Mouse (Mus musculus) CH12.LX (cell line): ENCODE results near the gene Pde1c. TPM values are rescaled to one million over a fixed set of nuclear protein-coding genes. Genes with fewer than 3 reads are reported as not detected.

Experiments used
- DNase-seq: peaks from one replicate; pipeline ENCODE4 v3.0.0-alpha.2; 2013; ENCODE audit errors: extremely low read depth
- H3K27ac ChIP-seq: 2 replicates; pipeline ENCODE4 v1.5.1; 2012; ENCODE audit warnings: low read depth, mild to moderate bottlenecking, control low read depth, moderate library complexity; ENCODE audit not compliant: insufficient read depth
- H3K27me3 ChIP-seq: replicated peaks from 2 replicates; pipeline ENCODE3; 2012; ENCODE audit warnings: inconsistent platforms
- H3K36me3 ChIP-seq, 2 experiments: replicated peaks in 1 of 2; 2 replicates each; pipeline versions ENCODE3 to v1.6.1; 2012; ENCODE audit warnings: inconsistent platforms in 1 of 2, low read length in 1 of 2, mild to moderate bottlenecking in 1 of 2, mixed read lengths in 1 of 2, moderate library complexity in 1 of 2; ENCODE audit not compliant: control insufficient read depth in 1 of 2, insufficient read depth in 1 of 2
- H3K4me1 ChIP-seq, 2 experiments: 2 replicates each; pipeline ENCODE4 v1.6.1; 2012; ENCODE audit warnings: inconsistent platforms in 1 of 2, moderate library complexity in 1 of 2; ENCODE audit not compliant: insufficient read depth in 2 of 2, control insufficient read depth in 1 of 2
- H3K4me2 ChIP-seq: 2 replicates; pipeline ENCODE4 v1.6.1; 2012; ENCODE audit warnings: low read depth, mild to moderate bottlenecking, control low read depth; ENCODE audit not compliant: poor library complexity, insufficient read depth, severe bottlenecking
- H3K4me3 ChIP-seq, 3 experiments: fragments of 150-350 bp in 1 of 3; sonication (generic) in 1 of 3; replicated peaks in 1 of 3; 2 replicates each; pipeline versions ENCODE3 to v1.5.1; 2011 to 2012; ENCODE audit warnings: low read depth in 2 of 3, low read length in 2 of 3, mild to moderate bottlenecking in 2 of 3, moderate library complexity in 2 of 3, control low read depth in 1 of 3, improper control_type of control experiment in 1 of 3, inconsistent platforms in 1 of 3, mixed read lengths in 1 of 3; ENCODE audit not compliant: poor library complexity in 1 of 3
- H3K79me2 ChIP-seq: replicated peaks from 2 replicates; pipeline ENCODE4 v1.6.1; 2012; ENCODE audit warnings: mild to moderate bottlenecking, moderate library complexity; ENCODE audit not compliant: control insufficient read depth, poor library complexity, insufficient read depth, severe bottlenecking; ENCODE audit errors: extremely low read depth
- H3K9ac ChIP-seq: 2 replicates; pipeline ENCODE4 v1.6.1; 2012; ENCODE audit warnings: low read depth, mild to moderate bottlenecking, control low read depth, moderate library complexity; ENCODE audit not compliant: insufficient read depth
- H3K9me3 ChIP-seq: replicated peaks from 2 replicates; pipeline ENCODE3; 2012; ENCODE audit warnings: low read length, inconsistent platforms, mixed read lengths
- BHLHE40 ChIP-seq: IDR thresholded peaks from 2 replicates; pipeline ENCODE4 v1.6.1; 2011; ENCODE audit warnings: mild to moderate bottlenecking, low read depth, low read length, improper control_type of control experiment
- CHD1 ChIP-seq: IDR thresholded peaks from 2 replicates; pipeline ENCODE4 v1.6.1; 2012; ENCODE audit warnings: low read depth, low read length, improper control_type of control experiment, inconsistent platforms
- CTCF ChIP-seq, 2 experiments: IDR thresholded peaks in 1 of 2; conservative IDR thresholded peaks in 1 of 2; 2 replicates each; pipeline ENCODE4 v1.5.1; 2011 to 2012; ENCODE audit warnings: low read depth in 2 of 2, low read length in 2 of 2, improper control_type of control experiment in 1 of 2, inconsistent platforms in 1 of 2, mild to moderate bottlenecking in 1 of 2, moderate library complexity in 1 of 2
- E2F4 ChIP-seq: IDR thresholded peaks from 2 replicates; pipeline ENCODE4 v1.6.1; 2011; ENCODE audit warnings: low read depth, low read length, improper control_type of control experiment; ENCODE audit not compliant: insufficient replicate concordance
- ELF1 ChIP-seq: IDR thresholded peaks from 2 replicates; pipeline ENCODE4 v1.6.1; 2014; ENCODE audit warnings: low read depth, mild to moderate bottlenecking, inconsistent platforms, low read length, improper control_type of control experiment
- ETS1 ChIP-seq: conservative IDR thresholded peaks from 2 replicates; pipeline ENCODE4 v1.6.1; 2012; ENCODE audit warnings: low read depth, mild to moderate bottlenecking, inconsistent platforms, low read length, improper control_type of control experiment, moderate library complexity
- HCFC1 ChIP-seq: IDR thresholded peaks from 2 replicates; pipeline ENCODE4 v1.6.1; 2012; ENCODE audit warnings: low read depth, mild to moderate bottlenecking, inconsistent platforms, low read length, improper control_type of control experiment
- JUN ChIP-seq: IDR thresholded peaks from 2 replicates; pipeline ENCODE4 v1.6.1; 2011; ENCODE audit warnings: low read depth, mild to moderate bottlenecking, low read length, improper control_type of control experiment, moderate library complexity; ENCODE audit not compliant: insufficient read depth
- KAT2A ChIP-seq: IDR thresholded peaks from 2 replicates; pipeline ENCODE4 v1.6.1; 2012; ENCODE audit warnings: low read length, improper control_type of control experiment, inconsistent platforms; ENCODE audit not compliant: insufficient replicate concordance
- MAFK ChIP-seq: IDR thresholded peaks from 2 replicates; pipeline ENCODE4 v1.6.1; 2011; ENCODE audit warnings: low read length, improper control_type of control experiment; ENCODE audit not compliant: insufficient replicate concordance
- MXI1 ChIP-seq: IDR thresholded peaks from 2 replicates; pipeline ENCODE4 v1.6.1; 2011; ENCODE audit warnings: mild to moderate bottlenecking, low read depth, low read length, improper control_type of control experiment
- PAX5 ChIP-seq: IDR thresholded peaks from 2 replicates; pipeline ENCODE4 v1.6.1; 2012; ENCODE audit warnings: low read length, inconsistent platforms, mixed read lengths
- POLR2A ChIP-seq: IDR thresholded peaks from 2 replicates; pipeline ENCODE4 v1.6.1; 2011; ENCODE audit warnings: low read depth, mild to moderate bottlenecking, improper control_type of control experiment, low read length
- RAD21 ChIP-seq: IDR thresholded peaks from 2 replicates; pipeline ENCODE4 v1.6.1; 2011; ENCODE audit warnings: low read depth, mild to moderate bottlenecking, low read length, improper control_type of control experiment, moderate library complexity
- SIN3A ChIP-seq: IDR thresholded peaks from 2 replicates; pipeline ENCODE4 v1.6.1; 2012; ENCODE audit warnings: low read length, improper control_type of control experiment, inconsistent platforms
- SMC3 ChIP-seq: IDR thresholded peaks from 2 replicates; pipeline ENCODE4 v1.6.1; 2011; ENCODE audit warnings: low read depth, low read length, improper control_type of control experiment
- TBP ChIP-seq: conservative IDR thresholded peaks from 2 replicates; pipeline ENCODE4 v1.6.1; 2011; ENCODE audit warnings: low read depth, low read length, improper control_type of control experiment
- TCF12 ChIP-seq: IDR thresholded peaks from 2 replicates; pipeline ENCODE4 v1.6.1; 2014; ENCODE audit warnings: low read depth, mild to moderate bottlenecking, inconsistent platforms, low read length, improper control_type of control experiment
- USF2 ChIP-seq: conservative IDR thresholded peaks from 2 replicates; pipeline ENCODE4 v1.6.1; 2011; ENCODE audit warnings: low read depth, low read length, improper control_type of control experiment
- ZKSCAN1 ChIP-seq: IDR thresholded peaks from 2 replicates; pipeline ENCODE4 v1.6.1; 2012; ENCODE audit warnings: low read depth, inconsistent platforms, low read length, improper control_type of control experiment, borderline replicate concordance
- ZNF384 ChIP-seq: IDR thresholded peaks from 2 replicates; pipeline ENCODE4 v1.6.1; 2012; ENCODE audit warnings: low read depth, low read length, improper control_type of control experiment, inconsistent platforms
- dilution Hi-C: fragments of 300-500 bp; cut with MboI; formaldehyde crosslinking; loops from 2 replicates; pipeline ENCODE4 v1.14.3; 2020; ENCODE audit warnings: low sequenced_read_pairs; ENCODE audit not compliant: extremely low pct_unique_long_range_greater_than_20kb, extremely low pct_ligation_motif_present
- in situ Hi-C: fragments of 300-500 bp; cut with MboI; formaldehyde crosslinking; loops from 3 replicates; pipeline ENCODE4 v1.14.3; 2019; ENCODE audit warnings: low sequenced_read_pairs, low pct_ligation_motif_present, low pct_unique_long_range_greater_than_20kb, mixed read lengths
- polyA plus RNA-seq: library from polyadenylated mRNA; unstranded; fragments of >175 nt; gene quantifications from 2 replicates; pipeline ENCODE4 v1.2.1, GENCODE M21; 2012; ENCODE audit warnings: low read depth; ENCODE audit not compliant: insufficient read length
- total RNA-seq, 2 experiments: library from RNA; depleted of rRNA; stranded (reverse); fragments of 300-350 nt in 1 of 2; fragments of >200 nt in 1 of 2; gene quantifications; 2 replicates each; pipeline ENCODE4 v1.2.3; 2012 to 2014

Gene Pde1c
- total and polyA plus RNA-seq, 3 experiments: 2.3 to 3.8 (median 2.4) TPM

DNA sequence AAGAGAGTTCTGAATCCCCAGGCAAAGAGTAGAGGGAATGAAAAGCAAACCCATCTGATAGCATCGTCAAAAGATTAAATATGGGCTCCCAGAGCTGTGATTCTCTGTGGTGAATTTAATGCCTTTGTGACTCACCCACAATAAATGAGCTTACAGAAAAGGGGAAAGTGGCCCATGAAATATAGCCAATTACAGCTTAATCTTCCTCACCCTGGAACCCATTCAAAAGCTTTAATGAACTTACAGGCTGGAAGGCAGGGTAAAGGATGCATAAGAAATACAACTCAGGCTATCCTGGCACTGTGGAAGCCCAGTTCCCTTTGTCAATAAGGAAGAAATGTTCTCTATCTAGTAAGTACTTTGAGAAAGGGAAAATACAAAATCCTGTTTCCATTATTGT, 240.8 kb downstream of the Pde1c start:
- H3K27me3 ChIP-seq: no peaks in the 10 kb centered on the region
- no peaks in the 10 kb centered on the region for H3K36me3 ChIP-seq
- no peaks in the 10 kb centered on the region for H3K4me1 ChIP-seq
- DNase-seq: no peak
- dilution Hi-C loops (no loop called here), in situ Hi-C loops (no loop called here)
- H3K9me3 ChIP-seq: no peaks in the 10 kb centered on the region
- H3K27ac ChIP-seq: no peak overlapping the region
- no peak overlapping the region for H3K9ac ChIP-seq
- H3K4me2 ChIP-seq: no peak overlapping the region
- TF ChIP-seq SIN3A: no peak
- no peak for TF ChIP-seq MAFK
- TF ChIP-seq JUN: no peak
- no peak for TF ChIP-seq E2F4
- TF ChIP-seq ZKSCAN1: no peak
- no peak for TF ChIP-seq MXI1
- TF ChIP-seq USF2: no peak
- no peak for TF ChIP-seq ZNF384
- no peak for TF ChIP-seq PAX5
- TF ChIP-seq HCFC1: no peak
- TF ChIP-seq TBP: no peak
- TF ChIP-seq ETS1: no peak
- no peak overlapping the region for H3K4me3 ChIP-seq
- H3K79me2 ChIP-seq: no peaks in the 10 kb centered on the region

DNA sequence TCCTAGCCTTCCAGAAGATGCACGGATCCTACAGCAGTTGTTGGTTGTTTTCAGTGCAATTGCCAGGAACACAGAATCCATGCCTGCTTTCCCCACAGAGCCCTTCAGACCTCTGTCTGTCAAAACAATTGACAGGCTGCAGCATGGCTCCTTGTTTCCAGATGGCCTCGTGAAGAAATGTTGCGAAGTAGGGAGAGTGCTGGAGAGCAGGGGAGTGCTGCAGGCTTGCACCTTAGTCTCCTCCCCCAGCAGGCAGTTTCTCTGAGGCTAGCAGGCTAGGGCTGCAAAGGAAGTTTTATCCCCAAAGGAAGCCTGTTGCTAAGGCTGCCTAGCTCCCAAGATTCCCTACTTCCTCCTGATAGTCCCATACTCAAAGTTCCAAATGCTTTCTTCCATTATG, 246.1 kb downstream of the Pde1c start:
- no peak for DNase-seq
- Histone ChIP-seq H3K27me3 (no peaks in the 10 kb centered on the region), H3K9ac (no peak overlapping the region), H3K9me3 (no peaks in the 10 kb centered on the region), H3K36me3 (no peaks in the 10 kb centered on the region), H3K4me1 (no peaks in the 10 kb centered on the region; a peak in 1 of 4 replicates), H3K79me2 (no peaks in the 10 kb centered on the region), H3K27ac (no peak overlapping the region), H3K4me2 (no peak overlapping the region), H3K4me3 (no peak overlapping the region)
- no peak for TF ChIP-seq CTCF (conservative IDR thresholded peaks at IDR 0.05 in 1 of 2, IDR thresholded peaks at IDR 0.05 in 1 of 2; ENCODE audit: low read depth in 2 of 2, low read length in 2 of 2)
- TF ChIP-seq TCF12: no peak
- no peak for TF ChIP-seq PAX5
- no peak for TF ChIP-seq BHLHE40
- no peak for TF ChIP-seq TBP
- no peak for TF ChIP-seq SMC3
- TF ChIP-seq POLR2A: no peak
- TF ChIP-seq ELF1: no peak
- no peak for TF ChIP-seq KAT2A
- no peak for TF ChIP-seq CHD1
- TF ChIP-seq MAFK: no peak
- no peak for TF ChIP-seq RAD21
- in situ Hi-C loops (no loop called here), dilution Hi-C loops (no loop called here)
